Mouse (Mus musculus): ENCODE measurements around the gene Hkdc1.

GRCm38 (mm10) chr10:62422255-62422654, at the start of gene Hkdc1:
- TF ChIP-seq POLR2A (IDR thresholded peaks at IDR 0.05; ENCODE audit: low read depth, low read length) = no peak
- no peak for TF ChIP-seq CTCF (IDR thresholded peaks at IDR 0.05; ENCODE audit: extremely low read depth, insufficient read depth, insufficient read length, insufficient replicate concordance)

All from spleen, adult 2 months (tissue).